8 mouse cellular contexts compared by ENCODE assay signal in the genomic region with DNA sequence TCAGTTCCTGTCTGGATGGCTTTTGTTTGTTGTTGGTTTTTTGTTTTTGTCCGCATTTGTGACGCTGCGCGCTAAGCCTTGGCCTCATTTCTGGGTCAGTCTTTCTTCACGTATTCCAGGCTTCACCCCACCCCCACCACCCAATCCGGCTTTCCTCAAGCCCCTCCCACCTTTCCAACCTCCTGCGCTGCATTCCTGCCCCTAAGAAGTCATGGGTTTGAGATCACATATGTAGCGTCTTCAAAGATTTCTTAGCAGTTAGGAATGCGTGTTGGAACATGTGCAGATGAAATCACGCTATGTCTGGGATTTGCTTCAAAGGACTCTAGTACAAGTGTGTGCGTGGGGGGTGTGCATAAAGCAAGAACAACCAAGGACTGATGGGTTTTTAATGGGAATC. TPM values are rescaled to one million over a fixed set of nuclear protein-coding genes. Genes with fewer than 3 reads are reported as not detected.
A peak's percentile ranks its signal among the peaks of the same experiment; 100 is the strongest.
DNase-seq lines count a peak whose midpoint lies in the region; ATAC-seq and TF ChIP-seq lines count a peak whose summit lies in the region.

No protein-coding gene starts in this region.

- TF ChIP-seq EP300 in liver, postnatal 0 days (IDR thresholded peaks at IDR 0.05; ENCODE audit: low read depth) = no peak

- H3K27ac ChIP-seq in liver, postnatal 0 days (ENCODE audit: low read depth) = peak overlapping the region; percentile 77

- H3K27me3 ChIP-seq in liver, postnatal 0 days (ENCODE audit: insufficient read depth, low read length) = no peaks in the 10 kb centered on the region

- peak overlapping the region; percentile 72 for H3K4me2 ChIP-seq in liver, postnatal 0 days (ENCODE audit: low read depth, low read length)

- peak overlapping the region; percentile 39 for H3K4me3 ChIP-seq in liver, postnatal 0 days (ENCODE audit: low read depth, low read length)

- peaks cover 46% of the 10 kb centered on the region for H3K4me1 ChIP-seq in liver, postnatal 0 days (ENCODE audit: insufficient read depth)

- no peak for TF ChIP-seq CTCF in liver, postnatal 0 days (IDR thresholded peaks at IDR 0.05; ENCODE audit: low read depth)

- H3K9me3 ChIP-seq in liver, postnatal 0 days (ENCODE audit: low read length) = no peaks in the 10 kb centered on the region

- peak; percentile 38 for ATAC-seq in liver, postnatal 0 days

- peak; percentile 83 for DNase-seq in heart, adult 11 months
- no peak for DNase-seq in heart, postnatal 25 days (ENCODE audit: low spot score)
- peak; percentile 58 for DNase-seq in Muller cell, postnatal 12 days (ENCODE audit: inconsistent ontology term)
- peak; percentile 71 for DNase-seq in forelimb bud, embryonic 11.5 days (ENCODE audit: low read depth, low spot score)
- peak; percentile 27 for DNase-seq in liver, postnatal 0 days
- no peak for DNase-seq in c-Kit-positive CD71-positive TER-119-positive erythroid progenitor cells, embryonic 14.5 days (ENCODE audit: low spot score)
- DNase-seq in spleen, postnatal 14 days (ENCODE audit: low spot score in 2 of 2) = no peak
- no peak for DNase-seq in yolk sac, embryonic 10.5 days (ENCODE audit: low spot score)

- no peaks in the 10 kb centered on the region for H3K36me3 ChIP-seq in liver, postnatal 0 days (replicated peaks; ENCODE audit: insufficient read depth, low read length)

- peak overlapping the region; percentile 44 for H3K9ac ChIP-seq in liver, postnatal 0 days (replicated peaks)

- intact Hi-C loops in heart, postnatal 25 days (cut with DNase I) = no loop called here

- WGBS in liver, postnatal 0 days (ENCODE audit: insufficient replicate concordance) = 51% methylated on average over 11 of the region's 11 CpGs

RNA-seq across cellular contexts. Expression of a gene that starts 50.3 kb away (rescaled TPM):
- total RNA-seq in heart, postnatal 25 days (2021) = 1 to 10 TPM; 5.8 to 6.7 TPM
- 3.7 and 4.2 TPM in 2 replicates for polyA plus RNA-seq in liver, postnatal 0 days (2015; fragmentation: Nextera tagmentation; extraction: Ambion mirVana)

Comparison
In these comparisons a context has a peak if more than half of its experiments do, and no peak if none do; other contexts are left out.
1. DNase-seq: peak in heart, adult 11 months (single experiment), Muller cell, postnatal 12 days (single experiment), forelimb bud, embryonic 11.5 days (single experiment) and liver, postnatal 0 days (single experiment); none in heart, postnatal 25 days (single experiment), c-Kit-positive CD71-positive TER-119-positive erythroid progenitor cells, embryonic 14.5 days (single experiment), spleen, postnatal 14 days (0 of 2) and yolk sac, embryonic 10.5 days (single experiment).